Mouse (Mus musculus) limb, embryonic 15.5 days (tissue): ENCODE data around the gene Cecr2. TPM values are rescaled to one million over a fixed set of nuclear protein-coding genes. Genes with fewer than 3 reads are reported as not detected.
"Not testable (repeated sequence)": the region's sequence is repeated elsewhere in the genome, so short reads cannot be mapped to it uniquely, and the experiment has no call there.

Experiments used
- ATAC-seq: fragments of 200-750 bp; cut with Nextera tagmentation; 2 replicates; pipeline ENCODE4 v1.8.0; 2017; ENCODE audit warnings: low read depth, moderate TSS enrichment; ENCODE audit not compliant: insufficient number of reproducible peaks, low FRiP score, low TSS enrichment
- H3K27ac ChIP-seq: fragments of 300-500 bp; sonication (generic); 2 replicates; pipeline ENCODE4 v1.5.1; 2015; ENCODE audit warnings: moderate library complexity, mild to moderate bottlenecking, inconsistent platforms
- H3K27me3 ChIP-seq: fragments of 300-500 bp; sonication (generic); 2 replicates; pipeline ENCODE4 v1.6.1; 2015; ENCODE audit warnings: inconsistent platforms
- H3K36me3 ChIP-seq: fragments of 300-500 bp; sonication (generic); 2 replicates; pipeline ENCODE4 v1.6.1; 2015; ENCODE audit warnings: inconsistent platforms
- H3K4me1 ChIP-seq: fragments of 300-500 bp; sonication (generic); 2 replicates; pipeline ENCODE4 v1.6.1; 2015; ENCODE audit warnings: inconsistent platforms
- H3K4me2 ChIP-seq: fragments of 300-500 bp; sonication (generic); 2 replicates; pipeline ENCODE4 v1.6.1; 2015; ENCODE audit warnings: mild to moderate bottlenecking, inconsistent platforms
- H3K4me3 ChIP-seq: fragments of 300-500 bp; sonication (generic); 2 replicates; pipeline ENCODE4 v1.5.1; 2015; ENCODE audit warnings: mild to moderate bottlenecking, inconsistent platforms
- H3K9ac ChIP-seq: fragments of 300-500 bp; sonication (generic); 2 replicates; pipeline ENCODE4 v1.6.1; 2015; ENCODE audit warnings: inconsistent platforms
- H3K9me3 ChIP-seq: fragments of 300-500 bp; sonication (generic); 2 replicates; pipeline ENCODE4 v1.6.1; 2016; ENCODE audit warnings: inconsistent platforms
- WGBS: fragments of 180-500 bp; shearing (Covaris S2); methylation state at CpG from one replicate; pipeline ENCODE4 v1.1.7; 2015; 5-methylcytosine and 5-hydroxymethylcytosine counted together
- microRNA-seq: library from miRNA; unstranded; fragments of <30 nt; microRNA quantifications from one replicate; pipeline ENCODE4, GENCODE M21; 2016
- polyA plus RNA-seq: library from polyadenylated mRNA; unstranded; fragments of >200 nt; fragmentation: Nextera tagmentation; extraction: Ambion mirVana; gene quantifications from 2 replicates; pipeline ENCODE4 v1.2.1, GENCODE M21; 2015

Gene Cecr2
- polyA plus RNA-seq, 1 experiment from 2014 or later = 2.1 TPM

DNA sequence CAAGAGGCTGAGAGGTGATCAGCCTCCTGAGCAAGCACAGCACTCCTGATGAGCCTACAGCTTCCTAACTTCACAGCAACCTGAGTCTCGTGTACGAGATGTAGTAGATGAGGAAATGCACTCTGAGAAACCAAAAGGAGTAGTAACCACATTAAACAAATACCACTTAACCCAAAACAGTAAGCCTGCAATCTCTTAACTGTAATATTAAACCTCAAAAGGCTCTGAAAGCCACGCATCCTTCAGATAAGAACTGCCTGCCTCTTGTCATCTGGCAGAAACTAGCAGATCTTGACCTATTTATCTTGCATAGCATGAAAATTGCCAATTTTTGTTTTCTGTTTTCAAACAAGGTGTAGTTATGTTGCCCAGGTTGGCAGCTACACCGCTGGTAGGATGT is 132.7 kb downstream of the Cecr2 start:
- H3K27me3 ChIP-seq = no peaks in the 10 kb centered on the region
- no peak overlapping the region for H3K4me2 ChIP-seq
- WGBS = 87% methylated on average over 4 of the region's 4 CpGs
- H3K9me3 ChIP-seq = no peaks in the 10 kb centered on the region
- H3K36me3 ChIP-seq = peaks cover 96% of the 10 kb centered on the region
- no peaks in the 10 kb centered on the region for H3K4me1 ChIP-seq
- ATAC-seq = no peak
- H3K9ac ChIP-seq = no peak overlapping the region
- H3K27ac ChIP-seq = no peak overlapping the region
- no peak overlapping the region for H3K4me3 ChIP-seq

DNA sequence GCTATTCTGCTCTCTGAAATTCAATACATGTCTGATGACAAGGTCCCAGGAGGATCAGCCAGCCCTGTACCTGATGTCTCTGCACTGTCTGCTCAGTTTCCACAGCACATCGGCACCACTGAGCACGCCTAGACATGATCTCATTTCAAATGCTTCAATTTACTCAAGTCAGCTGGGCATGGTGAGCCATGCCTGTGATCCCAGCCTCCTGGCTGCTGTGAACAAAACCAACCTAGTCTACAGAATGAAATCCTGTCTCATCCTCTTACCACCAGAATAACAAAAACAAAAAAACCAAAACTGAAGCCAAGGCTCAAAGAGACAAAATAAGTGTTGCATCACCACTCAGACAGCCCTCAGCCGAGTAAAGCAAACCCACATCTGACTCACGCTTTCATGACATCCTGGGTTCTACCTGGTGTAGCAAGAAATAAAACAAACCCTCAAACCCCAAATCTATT is 133.4 kb downstream of the Cecr2 start:
- ATAC-seq = no peak
- Histone ChIP-seq H3K9ac (no peak overlapping the region), H3K27ac (0 out of 2 replicates have a peak overlapping the region, but pooled peaks have one; percentile 40), H3K36me3 (peaks cover 96% of the 10 kb centered on the region), H3K4me1 (no peaks in the 10 kb centered on the region), H3K4me2 (no peak overlapping the region), H3K4me3 (no peak overlapping the region), H3K9me3 (no peaks in the 10 kb centered on the region), H3K27me3 (no peaks in the 10 kb centered on the region)
- 76% methylated on average over 4 of the region's 4 CpGs for WGBS

DNA sequence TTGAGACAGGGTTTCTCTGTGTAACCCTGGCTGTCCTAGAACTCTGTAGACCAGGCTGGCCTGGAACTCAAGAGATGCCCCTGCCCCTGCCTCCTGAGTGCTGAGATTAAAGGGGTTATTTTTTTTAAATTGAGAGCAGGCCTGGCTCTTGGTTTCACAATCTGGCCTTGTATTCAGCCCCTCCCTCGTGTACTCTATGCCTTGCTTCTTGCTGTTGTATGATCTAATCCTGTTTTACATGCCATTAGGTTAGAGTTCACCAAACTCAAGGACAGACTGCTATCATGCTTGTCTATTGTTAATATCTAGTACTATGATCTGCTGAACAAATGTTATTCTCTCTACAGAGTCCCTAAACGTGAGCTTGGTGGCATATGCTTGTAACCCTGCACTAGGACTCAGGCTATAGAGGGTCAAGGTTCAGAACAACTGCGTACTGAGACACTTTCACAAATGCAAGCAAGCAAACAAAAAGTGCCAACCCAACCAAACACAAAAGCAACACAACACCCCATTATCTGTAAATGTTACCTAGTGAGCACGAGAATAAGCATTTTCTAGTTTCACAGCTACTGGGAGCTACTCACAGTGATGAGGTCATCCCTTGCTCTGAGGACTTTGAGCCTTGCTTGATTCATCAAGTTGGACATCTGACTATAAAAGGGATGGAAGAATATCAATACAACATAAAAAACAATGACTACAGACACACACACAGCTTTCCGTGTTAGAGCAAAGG is 141.0 kb downstream of the Cecr2 start:
- Histone ChIP-seq H3K27ac (no peak overlapping the region), H3K27me3 (no peaks in the 10 kb centered on the region), H3K4me3 (no peak overlapping the region), H3K36me3 (peaks cover 81% of the 10 kb centered on the region), H3K4me1 (no peaks in the 10 kb centered on the region), H3K4me2 (no peak overlapping the region), H3K9ac (no peak overlapping the region), H3K9me3 (no peaks in the 10 kb centered on the region)
- no peak for ATAC-seq
- WGBS = 83% methylated on average over 5 of the region's 5 CpGs

DNA sequence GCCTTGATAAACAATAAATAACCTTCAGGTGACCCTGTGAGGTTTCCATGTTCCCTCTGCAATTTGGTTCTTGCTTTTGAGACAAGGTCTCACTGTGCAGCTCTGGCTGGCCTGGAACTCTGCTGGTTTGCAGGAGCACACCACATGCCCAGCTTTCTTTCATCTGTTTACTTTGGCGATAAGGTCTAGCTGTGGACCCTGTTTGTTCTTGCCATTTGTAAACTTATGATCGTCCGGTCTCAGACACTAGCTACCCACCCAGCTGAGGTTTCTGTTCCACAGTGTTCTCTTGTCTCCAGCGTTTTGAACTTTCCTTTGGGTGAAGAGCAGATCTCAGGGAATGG is 141.5 kb downstream of the Cecr2 start:
- 93% methylated on average over 4 of the region's 4 CpGs for WGBS
- Histone ChIP-seq H3K27me3 (no peaks in the 10 kb centered on the region), H3K27ac (no peak overlapping the region), H3K9ac (no peak overlapping the region), H3K4me3 (no peak overlapping the region), H3K9me3 (no peaks in the 10 kb centered on the region), H3K4me2 (no peak overlapping the region), H3K4me1 (no peaks in the 10 kb centered on the region), H3K36me3 (peaks cover 75% of the 10 kb centered on the region)
- no peak for ATAC-seq

DNA sequence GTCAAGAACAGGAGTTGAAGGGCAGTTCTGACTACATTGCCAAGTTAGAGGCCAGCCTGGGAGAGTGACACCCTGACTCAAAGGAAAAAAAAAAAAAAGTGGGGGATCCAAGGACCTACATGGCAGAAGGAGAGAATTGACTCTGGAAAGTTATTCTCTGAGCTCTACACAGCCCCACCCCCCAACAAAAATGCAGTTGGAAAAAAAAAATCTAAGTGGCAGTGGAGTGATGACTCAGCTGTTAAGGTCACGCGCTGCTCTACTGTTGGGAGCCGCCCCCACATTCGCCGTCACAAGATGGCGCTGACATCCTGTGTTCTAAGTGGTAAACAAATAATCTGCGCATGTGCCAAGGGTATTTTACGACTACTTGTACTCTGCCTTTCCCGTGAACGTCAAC is 145.8 kb downstream of the Cecr2 start:
- H3K36me3 ChIP-seq = peaks cover 37% of the 10 kb centered on the region
- not testable (repeated sequence) for ATAC-seq, H3K27me3 ChIP-seq, H3K27ac ChIP-seq, H3K4me2 ChIP-seq, H3K9ac ChIP-seq, H3K4me3 ChIP-seq, H3K4me1 ChIP-seq, H3K9me3 ChIP-seq
- WGBS = 97% methylated on average over 10 of the region's 10 CpGs

DNA sequence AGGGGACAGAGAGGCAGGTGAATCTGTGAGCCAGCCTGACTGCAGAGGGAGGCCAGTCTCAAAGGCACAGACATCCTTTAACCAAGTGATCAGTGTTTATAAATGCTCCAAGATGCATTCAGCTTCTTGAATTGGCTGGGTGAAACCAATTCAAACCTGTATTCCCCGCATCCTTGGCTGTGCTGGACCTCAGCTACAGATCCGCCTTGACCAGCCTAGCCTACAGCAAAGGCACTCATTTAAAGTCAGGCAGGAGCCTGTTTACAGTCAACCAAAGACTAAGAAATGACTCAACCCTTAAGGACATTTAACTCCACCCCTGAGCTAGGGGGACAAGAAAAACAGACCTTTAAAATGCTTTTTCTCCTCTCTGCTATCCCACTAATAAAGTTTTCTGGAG is 153.1 kb downstream of the Cecr2 start:
- no peak overlapping the region for H3K27ac ChIP-seq
- no peak overlapping the region for H3K9ac ChIP-seq
- WGBS = 97% methylated on average over 2 of the region's 2 CpGs
- peaks cover 10% of the 10 kb centered on the region; the same call in 1 of the 2 replicates for H3K4me1 ChIP-seq
- ATAC-seq = no peak
- H3K4me2 ChIP-seq = no peak overlapping the region
- no peaks in the 10 kb centered on the region for H3K9me3 ChIP-seq
- no peaks in the 10 kb centered on the region for H3K27me3 ChIP-seq
- peaks cover 22% of the 10 kb centered on the region for H3K36me3 ChIP-seq
- no peak overlapping the region for H3K4me3 ChIP-seq

DNA sequence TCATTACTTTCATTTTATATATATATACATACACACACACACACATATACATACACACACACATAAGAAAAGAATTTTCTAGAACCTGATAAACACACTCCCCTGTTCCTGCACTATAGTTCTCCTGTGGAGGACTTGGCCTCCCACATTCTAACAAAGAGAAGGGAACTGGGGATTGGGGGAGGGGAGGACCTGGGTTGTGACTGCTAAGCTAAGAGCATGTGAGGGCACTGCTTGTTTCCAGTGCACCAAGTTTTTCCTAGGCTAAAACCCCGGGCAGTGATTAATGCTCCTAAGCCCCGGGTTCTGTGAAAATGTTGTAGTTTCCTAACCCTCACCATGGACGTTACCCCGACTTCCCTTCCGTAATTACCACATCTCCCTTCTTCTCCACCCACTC is 154.0 kb downstream of the Cecr2 start:
- Histone ChIP-seq H3K9me3 (no peaks in the 10 kb centered on the region), H3K9ac (no peak overlapping the region), H3K27me3 (no peaks in the 10 kb centered on the region), H3K36me3 (peaks cover 22% of the 10 kb centered on the region), H3K27ac (no peak overlapping the region), H3K4me1 (peaks cover 10% of the 10 kb centered on the region; the same call in 1 of the 2 replicates), H3K4me2 (0 out of 2 replicates have a peak overlapping the region, but pooled peaks have one; percentile 15), H3K4me3 (no peak overlapping the region)
- ATAC-seq = no peak
- WGBS = 81% methylated on average over 5 of the region's 5 CpGs

Small RNA genes within 50 kb of the gene (microRNA-seq; reads per million reads assigned to microRNA genes)
- gene Gm25193 = not detected

Other genes with a start within 250 kb of the Cecr2 start
- gene Il17ra, start 203.1 kb upstream of the Cecr2 start, polyA plus RNA-seq = 8.1 and 8.7 TPM in 2 replicates
- 0.05 TPM in 1 of 2 replicates, not detected in the other for gene Tmem121b, start 172.6 kb upstream of the Cecr2 start, polyA plus RNA-seq
- 16.2 and 16.9 TPM in 2 replicates for gene Hdhd5, start 135.1 kb upstream of the Cecr2 start, polyA plus RNA-seq
- 0.56 and 0.65 TPM in 2 replicates for gene Slc25a18, start 107.2 kb downstream of the Cecr2 start, polyA plus RNA-seq
- 123 and 138 TPM in 2 replicates for gene Atp6v1e1, start 156.4 kb downstream of the Cecr2 start, polyA plus RNA-seq
- 25.3 and 27.8 TPM in 2 replicates for gene Bcl2l13, start 169.8 kb downstream of the Cecr2 start, polyA plus RNA-seq